Mouse (Mus musculus): ENCODE measurements around the gene Shisa4. TPM values are rescaled to one million over a fixed set of nuclear protein-coding genes. Genes with fewer than 3 reads are reported as not detected.

Gene Shisa4
- 5.5 and 7.3 TPM in 2 replicates for polyA plus RNA-seq (2012; rRNA removed; ENCODE audit: low replicate concordance)

DNA sequence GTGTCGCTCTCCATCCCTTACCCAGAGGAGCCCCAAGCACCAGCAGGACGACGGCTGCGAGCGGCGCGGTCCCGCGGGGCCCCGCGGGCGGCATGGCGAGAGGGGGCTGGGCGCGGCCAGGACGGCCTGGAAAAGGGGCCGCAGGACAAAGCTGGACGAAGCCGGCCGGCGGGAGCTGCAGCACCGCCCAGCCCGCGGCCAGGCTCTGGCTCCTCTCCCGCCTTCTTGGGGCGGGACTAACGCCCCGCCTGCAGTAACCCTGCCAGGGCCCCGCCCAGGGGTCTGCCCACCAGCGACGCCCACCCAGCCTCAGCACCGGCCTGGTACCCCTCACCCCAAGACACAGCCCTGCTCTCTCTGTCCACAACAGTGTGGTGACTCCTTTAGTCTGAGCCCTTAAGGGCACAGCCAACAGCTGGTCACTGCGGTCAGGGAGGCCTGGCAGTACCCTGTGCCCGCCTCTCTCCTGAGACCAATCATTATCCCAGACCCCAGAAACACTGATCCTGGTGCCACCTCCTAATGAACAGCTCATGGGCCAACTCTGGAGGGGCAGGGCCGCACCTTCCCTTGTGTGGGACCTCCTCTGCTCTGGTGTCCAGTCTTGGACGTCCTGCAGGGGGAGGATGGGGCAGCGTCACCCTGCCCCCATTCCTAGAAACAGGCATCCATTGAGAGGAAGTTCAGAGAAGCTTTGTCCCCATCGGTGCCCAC lies at the start of gene Shisa4:
Gene Shisa4 (minus strand): TSS at position 370 of the 714 bp plus-strand sequence.

GRCm38 (mm10) chr1:135324571-135324970 lies 50.5 kb downstream of the Shisa4 start, which contains the start of gene Lmod1:
Lmod1 (plus strand) TSS chr1:135324807.

Other genes with a start within 250 kb of the Shisa4 start
- 2.9 and 4.0 TPM in 2 replicates for gene Ptpn7, start 242.5 kb downstream of the Shisa4 start, polyA plus RNA-seq (2012; rRNA removed; ENCODE audit: low replicate concordance)
- gene Arl8a, start 228.4 kb downstream of the Shisa4 start, polyA plus RNA-seq (2012; rRNA removed; ENCODE audit: low replicate concordance): 40.2 and 76.9 TPM in 2 replicates
- 2.1 and 2.8 TPM in 2 replicates for gene Gpr37l1, start 207.6 kb downstream of the Shisa4 start, polyA plus RNA-seq (2012; rRNA removed; ENCODE audit: low replicate concordance)
- 221 and 254 TPM in 2 replicates for gene Elf3, start 116.7 kb downstream of the Shisa4 start, polyA plus RNA-seq (2012; rRNA removed; ENCODE audit: low replicate concordance)
- gene Rnpep, start 91.2 kb downstream of the Shisa4 start, polyA plus RNA-seq (2012; rRNA removed; ENCODE audit: low replicate concordance): 76.4 and 161 TPM in 2 replicates
- 49.5 and 49.7 TPM in 2 replicates for gene Timm17a, start 61.5 kb downstream of the Shisa4 start, polyA plus RNA-seq (2012; rRNA removed; ENCODE audit: low replicate concordance)
- 10.5 and 12.8 TPM in 2 replicates for gene Lmod1, start 50.4 kb downstream of the Shisa4 start, polyA plus RNA-seq (2012; rRNA removed; ENCODE audit: low replicate concordance)
- 11.4 and 21.5 TPM in 2 replicates for gene Ipo9, start 55.3 kb upstream of the Shisa4 start, polyA plus RNA-seq (2012; rRNA removed; ENCODE audit: low replicate concordance)
- gene Nav1, start 232.1 kb upstream of the Shisa4 start, polyA plus RNA-seq (2012; rRNA removed; ENCODE audit: low replicate concordance): 2.2 and 7.1 TPM in 2 replicates